Mouse (Mus musculus) lung, postnatal 0 days (tissue): ENCODE data around the gene Ankra2. TPM values are rescaled to one million over a fixed set of nuclear protein-coding genes. Genes with fewer than 3 reads are reported as not detected.
A peak's percentile ranks its signal among the peaks of the same experiment; 100 is the strongest.

Experiments used
- ATAC-seq: fragments of 200-750 bp; cut with Nextera tagmentation; 2 replicates; pipeline ENCODE4 v1.8.0; 2017; ENCODE audit warnings: moderate library complexity
- DNase-seq: peaks from one replicate; pipeline ENCODE4 v3.0.0-alpha.2; 2016; ENCODE audit warnings: low spot score
- H3K27ac ChIP-seq: fragments of 300-500 bp; sonication (generic); 2 replicates; pipeline ENCODE4 v1.5.1; 2014; ENCODE audit warnings: antibody characterized with exemption, mild to moderate bottlenecking, low read length, mixed read lengths
- H3K27me3 ChIP-seq: fragments of 300-500 bp; sonication (generic); replicated peaks from 2 replicates; pipeline ENCODE4 v1.6.1; 2014; ENCODE audit warnings: low read length, mixed read lengths; ENCODE audit not compliant: insufficient read depth
- H3K36me3 ChIP-seq: fragments of 300-500 bp; sonication (generic); 2 replicates; pipeline ENCODE4 v1.6.1; 2014; ENCODE audit warnings: low read length, mixed read lengths; ENCODE audit not compliant: insufficient read depth
- H3K4me1 ChIP-seq: fragments of 300-500 bp; sonication (generic); 2 replicates; pipeline ENCODE4 v1.6.1; 2014; ENCODE audit warnings: antibody characterized with exemption, low read depth, low read length, mixed read lengths; ENCODE audit not compliant: insufficient read depth
- H3K4me2 ChIP-seq: fragments of 300-500 bp; sonication (generic); replicated peaks from 2 replicates; pipeline ENCODE4 v1.6.1; 2014; ENCODE audit warnings: low read depth, mild to moderate bottlenecking, low read length, moderate library complexity, mixed read lengths
- H3K4me3 ChIP-seq: fragments of 300-500 bp; sonication (generic); 2 replicates; pipeline ENCODE4 v1.5.1; 2014; ENCODE audit warnings: low read depth, low read length
- H3K9ac ChIP-seq: fragments of 300-500 bp; sonication (generic); replicated peaks from 2 replicates; pipeline ENCODE4 v1.6.1; 2014; ENCODE audit warnings: low read depth, mild to moderate bottlenecking
- H3K9me3 ChIP-seq: fragments of 300-500 bp; sonication (generic); 2 replicates; pipeline ENCODE4 v1.6.1; 2016; ENCODE audit warnings: low read length, mixed read lengths
- CTCF ChIP-seq: IDR thresholded peaks from 2 replicates; pipeline ENCODE4 v1.5.1; 2016; ENCODE audit warnings: antibody characterized with exemption, mild to moderate bottlenecking
- EP300 ChIP-seq: IDR thresholded peaks from 2 replicates; pipeline ENCODE4 v1.6.1; 2016; ENCODE audit warnings: antibody characterized with exemption, mild to moderate bottlenecking, control low read depth
- WGBS: fragments of 180-500 bp; shearing (Covaris S2); extraction: QIAGEN DNeasy Blood & Tissue Kit; methylation state at CpG from one replicate; pipeline ENCODE4 v1.1.7; 2014; 5-methylcytosine and 5-hydroxymethylcytosine counted together
- polyA plus RNA-seq: library from polyadenylated mRNA; unstranded; fragments of >200 nt; fragmentation: Nextera tagmentation; extraction: Ambion mirVana; gene quantifications from 2 replicates; pipeline ENCODE4 v1.2.1, GENCODE M21; 2015

Gene Ankra2
- polyA plus RNA-seq, 1 experiment from 2014 or later = 24.2 TPM

DNA sequence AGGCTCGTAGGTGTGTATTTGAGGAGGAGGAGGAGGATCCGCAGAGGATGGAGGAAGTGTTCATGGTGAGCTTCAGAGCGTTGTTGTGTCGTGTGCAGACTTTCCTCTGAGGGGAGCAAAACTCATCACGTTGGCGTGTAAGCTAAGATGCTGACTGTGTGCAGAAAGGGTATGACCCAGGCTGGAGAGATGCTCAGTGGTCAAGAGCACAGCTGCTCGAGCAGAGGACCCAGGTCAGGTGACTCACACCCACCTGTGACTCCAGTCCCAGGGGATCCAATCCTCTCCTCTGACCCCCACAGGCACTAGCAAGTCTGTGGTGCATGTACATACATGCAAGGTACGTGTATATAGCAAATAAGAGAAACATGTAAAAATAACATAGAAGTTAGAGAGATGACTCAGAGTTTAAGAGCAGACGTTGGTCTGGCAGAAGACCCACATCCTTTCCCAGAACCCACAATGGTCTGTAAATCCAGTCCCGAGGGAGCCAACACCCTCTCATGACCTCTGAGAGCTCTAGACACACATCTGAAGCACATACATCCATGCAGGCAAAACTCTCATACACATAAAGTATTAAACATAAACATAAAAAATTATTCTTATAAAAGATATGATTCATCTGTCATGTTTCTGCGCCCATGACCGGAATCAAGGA, 18.2 kb downstream of the Ankra2 start:
- ATAC-seq (no peak), DNase-seq (no peak)
- H3K9ac ChIP-seq = no peak overlapping the region
- H3K4me2 ChIP-seq = no peak overlapping the region
- H3K27ac ChIP-seq = no peak overlapping the region
- H3K27me3 ChIP-seq = no peaks in the 10 kb centered on the region
- H3K36me3 ChIP-seq = no peaks in the 10 kb centered on the region
- H3K4me1 ChIP-seq = no peaks in the 10 kb centered on the region
- H3K9me3 ChIP-seq = no peaks in the 10 kb centered on the region
- TF ChIP-seq CTCF (no peak), EP300 (no peak)
- 67% methylated on average over 12 of the region's 12 CpGs for WGBS
- H3K4me3 ChIP-seq = no peak overlapping the region

DNA sequence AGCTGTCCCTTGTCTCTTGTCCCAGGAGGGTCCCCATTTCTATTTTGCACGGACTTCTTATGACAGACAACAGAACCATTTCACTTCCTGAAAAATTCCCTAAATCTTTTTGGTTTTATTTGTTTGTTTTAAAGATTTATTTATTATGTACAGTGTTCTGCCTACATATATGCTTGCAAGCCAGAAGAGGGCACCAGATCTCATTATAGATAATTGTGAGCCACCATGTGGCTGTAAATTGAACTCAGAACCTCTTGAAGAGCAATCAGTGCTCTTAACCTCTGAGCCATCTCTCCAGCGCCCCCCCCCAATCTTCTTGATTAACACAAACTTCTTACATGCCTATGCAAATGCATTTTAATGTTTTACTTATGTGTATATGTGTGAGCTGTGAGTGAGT, 27.8 kb downstream of the Ankra2 start:
- no peak for DNase-seq
- TF ChIP-seq EP300 = no peak
- 0 out of 2 replicates have a peak, but pooled peaks have one; percentile 9 for TF ChIP-seq CTCF
- Histone ChIP-seq H3K4me2 (no peak overlapping the region), H3K36me3 (no peaks in the 10 kb centered on the region), H3K27me3 (no peaks in the 10 kb centered on the region), H3K9me3 (no peaks in the 10 kb centered on the region), H3K4me3 (no peak overlapping the region), H3K9ac (no peak overlapping the region), H3K4me1 (no peaks in the 10 kb centered on the region), H3K27ac (no peak overlapping the region)
- 33% methylated on average over 2 of the region's 2 CpGs for WGBS
- ATAC-seq = no peak

DNA sequence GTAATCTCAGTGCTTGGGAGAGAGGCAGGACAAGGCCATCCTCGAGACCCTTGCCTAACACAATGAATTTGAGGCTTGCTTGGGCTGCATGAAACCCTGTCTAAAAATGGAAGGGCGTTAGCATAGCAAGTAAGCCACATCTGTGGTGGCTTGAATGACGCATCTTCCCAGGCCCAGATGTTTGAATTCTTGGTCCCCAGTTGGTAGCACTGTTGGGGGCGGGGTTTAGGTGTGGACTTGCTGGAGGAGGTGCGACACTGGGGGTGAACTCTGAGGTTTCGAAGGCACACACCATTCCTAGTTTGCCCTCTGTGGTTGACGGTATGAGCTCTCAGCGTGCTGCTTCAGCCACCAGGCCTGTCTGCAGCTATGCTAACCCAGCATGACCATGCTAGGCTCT, 28.8 kb downstream of the Ankra2 start:
- Histone ChIP-seq H3K36me3 (no peaks in the 10 kb centered on the region), H3K4me2 (no peak overlapping the region), H3K27me3 (no peaks in the 10 kb centered on the region), H3K9me3 (no peaks in the 10 kb centered on the region), H3K9ac (no peak overlapping the region), H3K4me1 (no peaks in the 10 kb centered on the region), H3K4me3 (no peak overlapping the region), H3K27ac (no peak overlapping the region)
- WGBS = 87% methylated on average over 8 of the region's 8 CpGs
- ATAC-seq = no peak
- TF ChIP-seq EP300 = no peak
- TF ChIP-seq CTCF = no peak
- no peak for DNase-seq

DNA sequence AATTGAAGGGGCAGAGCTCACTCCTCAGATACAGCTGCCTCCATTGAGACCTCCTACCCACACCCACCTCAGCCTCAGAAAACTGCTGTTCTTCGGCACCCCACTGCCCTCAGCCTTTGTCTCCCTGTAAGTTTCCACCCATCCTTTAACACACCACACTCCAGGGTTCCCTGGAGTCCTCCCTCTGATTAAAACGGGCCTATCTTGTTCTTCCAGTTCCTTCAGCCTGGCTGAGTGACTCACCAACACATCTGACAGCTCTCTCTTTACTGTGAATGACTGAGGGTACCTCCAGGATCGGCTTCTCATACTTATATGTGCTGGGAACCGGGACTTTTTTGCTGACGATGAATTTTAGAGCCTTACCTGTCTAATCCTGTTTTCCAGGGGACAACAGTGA, 33.2 kb downstream of the Ankra2 start:
- Histone ChIP-seq H3K9ac (no peak overlapping the region), H3K4me2 (no peak overlapping the region), H3K4me1 (no peaks in the 10 kb centered on the region), H3K9me3 (no peaks in the 10 kb centered on the region), H3K27me3 (no peaks in the 10 kb centered on the region), H3K4me3 (no peak overlapping the region), H3K27ac (no peak overlapping the region), H3K36me3 (no peaks in the 10 kb centered on the region)
- no peak; the same call in 1 of the 2 replicates for ATAC-seq
- WGBS = 33% methylated on average over 5 of the region's 5 CpGs
- no peak for TF ChIP-seq EP300
- TF ChIP-seq CTCF = no peak
- DNase-seq = peak; percentile 33

DNA sequence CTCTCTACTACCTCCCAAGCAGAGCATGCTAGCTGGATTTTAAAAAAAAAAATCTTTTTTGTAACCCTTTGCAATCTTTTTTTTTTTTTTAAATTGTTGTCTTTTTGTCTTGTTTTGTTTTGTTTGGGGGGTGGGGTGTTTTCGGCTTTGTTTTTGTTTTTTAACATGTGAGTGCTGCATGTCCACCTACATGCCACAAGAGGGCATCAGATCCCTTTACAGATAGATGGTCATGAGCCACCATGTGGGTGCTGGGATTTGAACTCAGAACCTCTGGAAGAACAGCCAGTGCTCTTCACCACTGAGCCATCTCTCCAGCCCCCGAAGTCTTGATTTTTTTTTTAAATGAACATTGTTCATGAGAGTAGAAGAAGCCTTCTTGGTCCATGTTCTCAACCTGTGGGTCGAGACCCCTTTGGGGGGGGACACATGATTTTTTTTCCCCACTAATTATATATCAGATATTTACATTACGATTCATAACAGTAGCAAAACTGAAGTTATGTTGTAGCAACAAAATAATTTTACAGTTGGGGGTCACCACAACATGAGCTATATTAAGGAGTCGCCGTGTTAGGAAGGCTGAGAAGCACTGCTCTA, 35.1 kb downstream of the Ankra2 start:
- TF ChIP-seq EP300 (no peak), CTCF (peak; percentile 46)
- Histone ChIP-seq H3K4me3 (no peak overlapping the region), H3K27me3 (no peaks in the 10 kb centered on the region), H3K4me1 (no peaks in the 10 kb centered on the region), H3K27ac (no peak overlapping the region), H3K36me3 (no peaks in the 10 kb centered on the region), H3K4me2 (no peak overlapping the region), H3K9me3 (no peaks in the 10 kb centered on the region), H3K9ac (no peak overlapping the region)
- ATAC-seq (no peak), DNase-seq (no peak)
- WGBS = 90% methylated on average over 6 of the region's 6 CpGs

DNA sequence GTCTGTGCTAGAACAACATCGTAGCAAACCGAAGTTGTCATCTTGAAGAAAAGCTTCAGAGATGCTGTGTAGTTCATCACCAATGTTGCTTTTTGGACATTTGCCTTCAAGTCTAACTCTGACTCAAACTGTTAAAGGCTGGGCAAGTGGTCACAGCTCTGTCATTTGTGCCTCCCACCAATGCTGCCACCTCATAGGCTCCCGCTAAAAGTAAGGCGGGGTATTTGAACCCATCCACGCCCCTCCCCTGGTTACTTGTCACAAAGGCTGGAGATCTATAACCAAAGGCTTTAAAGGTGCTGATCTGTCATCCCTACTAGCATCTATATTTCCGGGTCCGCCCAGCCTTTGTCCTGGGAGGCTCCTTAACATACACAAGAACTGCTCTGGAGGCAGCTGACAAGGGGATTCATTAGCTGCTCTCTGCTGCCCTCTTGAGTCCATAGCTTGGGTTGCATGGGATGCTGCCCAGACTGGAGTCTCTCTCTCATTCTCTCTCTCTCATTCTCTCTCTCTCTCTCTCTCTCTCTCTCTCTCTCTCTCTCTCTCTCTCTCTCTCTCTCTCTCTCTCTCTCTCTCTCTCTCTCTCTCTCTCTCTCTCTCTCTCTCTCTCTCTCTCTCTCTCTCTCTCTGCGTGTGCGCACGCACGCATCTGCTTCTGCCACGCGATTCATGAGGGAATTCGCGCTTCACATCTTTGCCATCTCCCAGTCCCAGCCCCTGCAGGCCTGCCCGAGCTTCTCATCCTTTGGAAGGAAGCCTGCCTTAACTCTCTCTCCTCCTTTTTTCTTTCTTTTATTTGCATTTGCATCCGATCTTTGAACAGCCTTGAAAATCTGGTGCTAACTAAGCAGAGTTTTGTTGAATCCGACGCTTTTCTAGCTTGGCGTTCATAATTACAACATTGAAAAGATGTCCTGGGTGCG, 36.2 kb downstream of the Ankra2 start:
- WGBS = 54% methylated on average over 21 of the region's 21 CpGs
- no peak overlapping the region for H3K4me2 ChIP-seq
- H3K36me3 ChIP-seq = no peaks in the 10 kb centered on the region
- TF ChIP-seq EP300 (no peak), CTCF (peak; percentile 82)
- no peak overlapping the region for H3K4me3 ChIP-seq
- H3K9me3 ChIP-seq = no peaks in the 10 kb centered on the region
- peak; percentile 84 for ATAC-seq
- no peaks in the 10 kb centered on the region for H3K27me3 ChIP-seq
- H3K27ac ChIP-seq = no peak overlapping the region
- H3K9ac ChIP-seq = no peak overlapping the region
- DNase-seq = peak; percentile 88
- H3K4me1 ChIP-seq = no peaks in the 10 kb centered on the region
